Mouse (Mus musculus) spleen, adult 2 months (tissue): ENCODE measurements around the gene Fam217b. TPM values are rescaled to one million over a fixed set of nuclear protein-coding genes. Genes with fewer than 3 reads are reported as not detected.

ENCODE experiments used
- DNase-seq, 2 experiments: peaks; one replicate each; pipeline versions ENCODE4 v3.0.0 to v3.0.0-alpha.2; 2012 to 2021; ENCODE audit warnings: low spot score in 2 of 2, low read depth in 1 of 2
- H3K27ac ChIP-seq: fragments of 200-500 bp; 2 replicates; pipeline ENCODE4 v1.5.1; 2012; ENCODE audit warnings: low read length, inconsistent platforms; ENCODE audit not compliant: insufficient read depth
- H3K27me3 ChIP-seq: fragments of 200-500 bp; 2 replicates; pipeline ENCODE4 v1.6.1; 2012; ENCODE audit warnings: mild to moderate bottlenecking, moderate library complexity, low read length, inconsistent platforms; ENCODE audit not compliant: control insufficient read depth, insufficient read depth
- H3K36me3 ChIP-seq: fragments of 200-500 bp; 2 replicates; pipeline ENCODE4 v1.6.1; 2012; ENCODE audit warnings: mild to moderate bottlenecking, low read length, inconsistent platforms; ENCODE audit not compliant: control insufficient read depth, insufficient read depth
- H3K4me1 ChIP-seq: fragments of 200-500 bp; 2 replicates; pipeline ENCODE4 v1.6.1; 2011; ENCODE audit warnings: inconsistent platforms; ENCODE audit not compliant: control insufficient read depth, insufficient read depth, insufficient read length
- H3K4me3 ChIP-seq: fragments of 200-500 bp; 2 replicates; pipeline ENCODE4 v1.5.1; 2011; ENCODE audit warnings: mild to moderate bottlenecking, inconsistent platforms; ENCODE audit not compliant: insufficient read depth, insufficient read length; ENCODE audit errors: extremely low read depth
- CTCF ChIP-seq: fragments of 200-500 bp; IDR thresholded peaks from 2 replicates; pipeline ENCODE4 v1.5.1; 2011; ENCODE audit warnings: mild to moderate bottlenecking, inconsistent platforms; ENCODE audit not compliant: insufficient read depth, insufficient read length, insufficient replicate concordance; ENCODE audit errors: extremely low read depth
- POLR2A ChIP-seq: fragments of 200-500 bp; IDR thresholded peaks from 2 replicates; pipeline ENCODE4 v1.6.1; 2011; ENCODE audit warnings: low read depth, low read length, inconsistent platforms
- WGBS: fragments of 180-500 bp; shearing (Covaris S2); methylation state at CpG from one replicate; pipeline ENCODE4 v1.1.7; 2018; 5-methylcytosine and 5-hydroxymethylcytosine counted together
- polyA plus RNA-seq: library from polyadenylated mRNA; depleted of rRNA; stranded (reverse); fragments of >200 nt; gene quantifications from 2 replicates; pipeline ENCODE4 v1.2.3, GENCODE M21; 2012

Fam217b gene
- polyA plus RNA-seq, 1 experiment = 0.57 TPM

- no peaks in the 10 kb centered on the region for H3K4me1 ChIP-seq
- no peaks in the 10 kb centered on the region for H3K36me3 ChIP-seq
- 91% methylated on average over 2 of the region's 2 CpGs for WGBS
- DNase-seq = no peak
- no peak for TF ChIP-seq POLR2A
- no peak for TF ChIP-seq CTCF
- H3K27ac ChIP-seq = no peak overlapping the region
- H3K27me3 ChIP-seq = no peaks in the 10 kb centered on the region
- H3K4me3 ChIP-seq = no peak overlapping the region
Observed at GRCm38 (mm10) chr2:178433903-178434302, 19.6 kb downstream of the Fam217b start.

GRCm38 (mm10) chr2:178437311-178437710 lies 23.0 kb downstream of the Fam217b start:
- H3K4me3 ChIP-seq = no peak overlapping the region
- H3K36me3 ChIP-seq = no peaks in the 10 kb centered on the region
- H3K27me3 ChIP-seq = no peaks in the 10 kb centered on the region
- DNase-seq = no peak
- no peak overlapping the region for H3K27ac ChIP-seq
- 85% methylated on average over 9 of the region's 9 CpGs for WGBS
- TF ChIP-seq CTCF (no peak), POLR2A (no peak)
- no peaks in the 10 kb centered on the region for H3K4me1 ChIP-seq

- no peak for TF ChIP-seq POLR2A
- TF ChIP-seq CTCF = no peak
- Histone ChIP-seq H3K36me3 (no peaks in the 10 kb centered on the region), H3K27me3 (no peaks in the 10 kb centered on the region), H3K27ac (no peak overlapping the region), H3K4me3 (no peak overlapping the region), H3K4me1 (no peaks in the 10 kb centered on the region)
- no peak for DNase-seq
- 85% methylated on average over 4 of the region's 4 CpGs for WGBS
Observed at GRCm38 (mm10) chr2:178449386-178449785, 35.1 kb downstream of the Fam217b start.

GRCm38 (mm10) chr2:178450236-178450635 lies 35.9 kb downstream of the Fam217b start:
- no peak for DNase-seq
- TF ChIP-seq CTCF (no peak), POLR2A (no peak)
- no peaks in the 10 kb centered on the region for H3K27me3 ChIP-seq
- H3K4me1 ChIP-seq = no peaks in the 10 kb centered on the region
- WGBS = 33% methylated on average over 2 of the region's 2 CpGs
- no peak overlapping the region for H3K4me3 ChIP-seq
- no peaks in the 10 kb centered on the region for H3K36me3 ChIP-seq
- no peak overlapping the region for H3K27ac ChIP-seq

GRCm38 (mm10) chr2:178450961-178451360 lies 36.6 kb downstream of the Fam217b start:
- no peaks in the 10 kb centered on the region for H3K4me1 ChIP-seq
- no peaks in the 10 kb centered on the region for H3K36me3 ChIP-seq
- TF ChIP-seq POLR2A = no peak
- no peak for TF ChIP-seq CTCF
- DNase-seq = no peak
- no peak overlapping the region for H3K4me3 ChIP-seq
- no peak overlapping the region for H3K27ac ChIP-seq
- 87% methylated on average over 10 of the region's 10 CpGs for WGBS
- no peaks in the 10 kb centered on the region for H3K27me3 ChIP-seq

- no peaks in the 10 kb centered on the region for H3K27me3 ChIP-seq
- no peak for DNase-seq
- 48% methylated on average over 17 of the region's 17 CpGs for WGBS
- H3K27ac ChIP-seq = no peak overlapping the region
- TF ChIP-seq CTCF = no peak
- TF ChIP-seq POLR2A = no peak
- H3K4me3 ChIP-seq = no peak overlapping the region
- no peaks in the 10 kb centered on the region for H3K4me1 ChIP-seq
- H3K36me3 ChIP-seq = no peaks in the 10 kb centered on the region
Observed at GRCm38 (mm10) chr2:178454664-178455516, 40.6 kb downstream of the Fam217b start.

- Histone ChIP-seq H3K4me3 (no peak overlapping the region), H3K4me1 (no peaks in the 10 kb centered on the region), H3K27me3 (no peaks in the 10 kb centered on the region), H3K36me3 (no peaks in the 10 kb centered on the region), H3K27ac (no peak overlapping the region)
- WGBS = 92% methylated on average over 6 of the region's 6 CpGs
- TF ChIP-seq POLR2A (no peak), CTCF (no peak)
- DNase-seq = no peak
Observed at GRCm38 (mm10) chr2:178457414-178457813, 43.1 kb downstream of the Fam217b start.
